Mouse (Mus musculus): Measurements from ENCODE around the gene Btbd11.

DNA sequence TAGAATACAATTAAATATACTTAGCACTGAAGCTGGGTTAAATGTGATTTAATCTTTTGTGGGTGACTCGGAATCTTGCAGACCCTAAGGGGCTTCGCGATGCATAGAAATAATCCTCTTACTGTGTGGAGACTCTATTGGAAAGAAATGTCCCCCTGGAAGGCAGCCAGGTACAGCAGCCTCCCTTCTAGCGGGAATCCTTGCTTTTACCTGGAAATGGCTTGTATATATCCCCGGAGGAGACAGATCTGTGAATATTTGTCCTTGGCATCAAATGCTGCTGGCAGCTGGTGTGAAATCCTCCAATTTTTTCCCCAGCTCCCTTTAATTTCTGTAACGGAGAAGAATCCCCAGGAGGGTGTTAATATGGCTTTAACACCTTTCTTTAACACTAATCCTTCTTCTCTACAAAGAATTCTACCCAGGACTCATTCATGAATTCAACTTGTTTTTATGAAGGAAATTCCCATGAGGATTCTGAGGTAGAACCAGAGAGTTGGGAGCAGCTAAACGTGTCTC lies 146.6 kb downstream of the Btbd11 start:
- TF ChIP-seq EP300 (IDR thresholded peaks at IDR 0.05; ENCODE audit: low read depth), result no peak
- no peak for TF ChIP-seq CTCF (IDR thresholded peaks at IDR 0.05; ENCODE audit: low read depth)
